Mouse (Mus musculus) forebrain, embryonic 16.5 days (tissue): ENCODE measurements around the gene Tomt. TPM values are rescaled to one million over a fixed set of nuclear protein-coding genes. Genes with fewer than 3 reads are reported as not detected.

Experiments
- ATAC-seq: fragments of 200-750 bp; cut with Nextera tagmentation; 2 replicates; pipeline ENCODE4 v1.8.0; 2017; ENCODE audit warnings: mild to moderate bottlenecking, moderate library complexity
- H3K27ac ChIP-seq: fragments of 300-500 bp; sonication (generic); 2 replicates; pipeline ENCODE4 v1.5.1; 2014; ENCODE audit warnings: low read length, control low read depth
- H3K27me3 ChIP-seq: fragments of 300-500 bp; sonication (generic); replicated peaks from 2 replicates; pipeline ENCODE4 v1.6.1; 2014; ENCODE audit warnings: low read length; ENCODE audit not compliant: control insufficient read depth, insufficient read depth
- H3K36me3 ChIP-seq: fragments of 300-500 bp; sonication (generic); 2 replicates; pipeline ENCODE4 v1.6.1; 2014; ENCODE audit not compliant: control insufficient read depth, insufficient read depth
- H3K4me1 ChIP-seq: fragments of 300-500 bp; sonication (generic); replicated peaks from 2 replicates; pipeline ENCODE4 v1.6.1; 2014; ENCODE audit warnings: low read length; ENCODE audit not compliant: control insufficient read depth, insufficient read depth
- H3K4me2 ChIP-seq: fragments of 300-500 bp; sonication (generic); 2 replicates; pipeline ENCODE4 v1.6.1; 2014; ENCODE audit warnings: mild to moderate bottlenecking, low read length, control low read depth
- H3K4me3 ChIP-seq: fragments of 300-500 bp; sonication (generic); replicated peaks from 2 replicates; pipeline ENCODE4 v1.5.1; 2014; ENCODE audit warnings: mild to moderate bottlenecking, low read length, control low read depth
- H3K9ac ChIP-seq: fragments of 300-500 bp; sonication (generic); replicated peaks from 2 replicates; pipeline ENCODE4 v1.6.1; 2014; ENCODE audit warnings: low read depth, low read length, control low read depth
- H3K9me3 ChIP-seq: fragments of 300-500 bp; sonication (generic); 2 replicates; pipeline ENCODE4 v1.6.1; 2016; ENCODE audit warnings: low read length; ENCODE audit not compliant: control insufficient read depth
- WGBS: fragments of 180-500 bp; shearing (Covaris S2); extraction: QIAGEN DNeasy Blood & Tissue Kit; methylation state at CpG from one replicate; pipeline ENCODE4 v1.1.7; 2014; 5-methylcytosine and 5-hydroxymethylcytosine counted together
- microRNA-seq: library from miRNA; unstranded; fragments of <30 nt; microRNA quantifications from one replicate; pipeline ENCODE4, GENCODE M21; 2017
- polyA plus RNA-seq: library from polyadenylated mRNA; unstranded; fragments of >200 nt; fragmentation: Nextera tagmentation; extraction: Ambion mirVana; gene quantifications from 2 replicates; pipeline ENCODE4 v1.2.1, GENCODE M21; 2015

Tomt gene
- polyA plus RNA-seq, 1 experiment from 2014 or later, result 0.54 TPM

- H3K9ac ChIP-seq, result no peak overlapping the region
- H3K4me3 ChIP-seq, result no peak overlapping the region
- WGBS, result 87% methylated on average over 6 of the region's 6 CpGs
- no peaks in the 10 kb centered on the region for H3K4me1 ChIP-seq
- H3K27ac ChIP-seq, result no peak overlapping the region
- H3K9me3 ChIP-seq, result no peaks in the 10 kb centered on the region
- no peaks in the 10 kb centered on the region for H3K36me3 ChIP-seq
- no peak for ATAC-seq
- no peaks in the 10 kb centered on the region for H3K27me3 ChIP-seq
- H3K4me2 ChIP-seq, result no peak overlapping the region
These were observed 53.3 kb downstream of the Tomt start for GRCm38 (mm10) chr7:101852846-101853245.

GRCm38 (mm10) chr7:101851689-101852088, 54.5 kb downstream of the Tomt start:
- no peaks in the 10 kb centered on the region for H3K36me3 ChIP-seq
- no peaks in the 10 kb centered on the region for H3K9me3 ChIP-seq
- H3K27me3 ChIP-seq, result no peaks in the 10 kb centered on the region
- H3K9ac ChIP-seq, result no peak overlapping the region
- H3K4me2 ChIP-seq, result no peak overlapping the region
- no peak for ATAC-seq
- WGBS, result 85% methylated on average over 6 of the region's 6 CpGs
- H3K4me3 ChIP-seq, result no peak overlapping the region
- no peak overlapping the region for H3K27ac ChIP-seq
- no peaks in the 10 kb centered on the region for H3K4me1 ChIP-seq

Small RNA genes within 50 kb of the gene (microRNA-seq; reads per million reads assigned to microRNA genes)
- gene Gm22655, result not detected

Other genes starting within 250 kb of the Tomt start
- gene Clpb, start 242.7 kb downstream of the Tomt start, polyA plus RNA-seq, result 42.0 and 51.9 TPM in 2 replicates
- not detected in 2 replicates for gene Phox2a, start 88.0 kb downstream of the Tomt start, polyA plus RNA-seq
- gene Inppl1, start 68.1 kb downstream of the Tomt start, polyA plus RNA-seq, result 20.0 and 20.5 TPM in 2 replicates
- 0.65 and 0.94 TPM in 2 replicates for gene Folr2, start 49.2 kb downstream of the Tomt start, polyA plus RNA-seq
- 68.6 and 72.3 TPM in 2 replicates for gene Anapc15, start 42.6 kb downstream of the Tomt start, polyA plus RNA-seq
- 17.1 and 19.2 TPM in 2 replicates for gene Folr1, start 35.6 kb downstream of the Tomt start, polyA plus RNA-seq
- gene Lamtor1, start 455 bp downstream of the Tomt start, polyA plus RNA-seq, result 149 and 166 TPM in 2 replicates
- 9.4 and 9.6 TPM in 2 replicates for gene Lrrc51, start 27.5 kb upstream of the Tomt start, polyA plus RNA-seq
- 64.8 and 68.6 TPM in 2 replicates for gene Numa1, start 27.8 kb upstream of the Tomt start, polyA plus RNA-seq
- 3.5 and 5.0 TPM in 2 replicates for gene Il18bp, start 112.3 kb upstream of the Tomt start, polyA plus RNA-seq
- 36.3 TPM in 2 replicates for gene Rnf121, start 159.1 kb upstream of the Tomt start, polyA plus RNA-seq
- 34.8 and 41.2 TPM in 2 replicates for gene Xndc1, start 159.2 kb upstream of the Tomt start, polyA plus RNA-seq
- gene Xntrpc, start 159.4 kb upstream of the Tomt start, polyA plus RNA-seq, result 1.3 and 1.7 TPM in 2 replicates
- 0.24 TPM in 1 of 2 replicates, not detected in the other for gene Trpc2, start 176.8 kb upstream of the Tomt start, polyA plus RNA-seq
- 0.10 and 0.48 TPM in 2 replicates for gene Art1, start 195.4 kb upstream of the Tomt start, polyA plus RNA-seq
- 0.70 and 0.71 TPM in 2 replicates for gene Art5, start 203.1 kb upstream of the Tomt start, polyA plus RNA-seq
- 0.08 TPM in 1 of 2 replicates, not detected in the other for gene Chrna10, start 210.5 kb upstream of the Tomt start, polyA plus RNA-seq